Mouse (Mus musculus): ENCODE results near the gene Dennd4b.
A peak's percentile ranks its signal among the peaks of the same experiment; 100 is the strongest.

Gene Dennd4b

GRCm38 (mm10) chr3:90253653-90254418, 11.1 kb upstream of the Dennd4b start, which contains the start of gene Crtc2:
Crtc2 (plus strand) TSS chr3:90254163.
- DNase-seq: peak; percentile 98

GRCm38 (mm10) chr3:90254419-90255193, 10.4 kb upstream of the Dennd4b start:
- DNase-seq: peak; percentile 38

- no peak for DNase-seq
Observed at GRCm38 (mm10) chr3:90255194-90255565, 9.8 kb upstream of the Dennd4b start.

GRCm38 (mm10) chr3:90255784-90256353, 9.1 kb upstream of the Dennd4b start:
- no peak for DNase-seq

- no peak for DNase-seq
Observed at GRCm38 (mm10) chr3:90256731-90257530, 8.1 kb upstream of the Dennd4b start.

- no peak for DNase-seq
Observed at GRCm38 (mm10) chr3:90258521-90258920, 6.5 kb upstream of the Dennd4b start.

- DNase-seq: no peak
Observed at GRCm38 (mm10) chr3:90263121-90263771, 1.7 kb upstream of the Dennd4b start.

GRCm38 (mm10) chr3:90264687-90265033, 325 bp upstream of the Dennd4b start:
- peak; percentile 1 for DNase-seq

GRCm38 (mm10) chr3:90265932-90266741, 1.2 kb downstream of the Dennd4b start:
- no peak for DNase-seq

- no peak for DNase-seq
Observed at GRCm38 (mm10) chr3:90266901-90267775, 2.2 kb downstream of the Dennd4b start.

GRCm38 (mm10) chr3:90268190-90268589, 3.2 kb downstream of the Dennd4b start:
- no peak for DNase-seq

GRCm38 (mm10) chr3:90268971-90269370, 4.0 kb downstream of the Dennd4b start:
- DNase-seq: no peak

- no peak for DNase-seq
Observed at GRCm38 (mm10) chr3:90270784-90271183, 5.8 kb downstream of the Dennd4b start.

- no peak for DNase-seq
Observed at GRCm38 (mm10) chr3:90272170-90272569, 7.2 kb downstream of the Dennd4b start.

- no peak for DNase-seq
Observed at GRCm38 (mm10) chr3:90273855-90274254, 8.9 kb downstream of the Dennd4b start.

GRCm38 (mm10) chr3:90275286-90275685, 10.3 kb downstream of the Dennd4b start:
- no peak for DNase-seq

- DNase-seq: no peak
Observed at GRCm38 (mm10) chr3:90276858-90277257, 11.9 kb downstream of the Dennd4b start.

- no peak for DNase-seq
Observed at GRCm38 (mm10) chr3:90277793-90278192, 12.8 kb downstream of the Dennd4b start.

- DNase-seq: no peak
Observed at GRCm38 (mm10) chr3:90278211-90278610, 13.2 kb downstream of the Dennd4b start.

GRCm38 (mm10) chr3:90279216-90279615, 14.2 kb downstream of the Dennd4b start:
- DNase-seq: no peak

GRCm38 (mm10) chr3:90279743-90280142, 14.8 kb downstream of the Dennd4b start:
- DNase-seq: no peak

Data from embryo, embryonic 11 days (tissue).